Mouse (Mus musculus): ENCODE results near the gene Gabrr2. TPM values are rescaled to one million over a fixed set of nuclear protein-coding genes. Genes with fewer than 3 reads are reported as not detected.

The Gabrr2 gene
- under 1 TPM in 1 of 2 experiments, not detected in 1; 0.38 TPM for total RNA-seq (2023)

DNA sequence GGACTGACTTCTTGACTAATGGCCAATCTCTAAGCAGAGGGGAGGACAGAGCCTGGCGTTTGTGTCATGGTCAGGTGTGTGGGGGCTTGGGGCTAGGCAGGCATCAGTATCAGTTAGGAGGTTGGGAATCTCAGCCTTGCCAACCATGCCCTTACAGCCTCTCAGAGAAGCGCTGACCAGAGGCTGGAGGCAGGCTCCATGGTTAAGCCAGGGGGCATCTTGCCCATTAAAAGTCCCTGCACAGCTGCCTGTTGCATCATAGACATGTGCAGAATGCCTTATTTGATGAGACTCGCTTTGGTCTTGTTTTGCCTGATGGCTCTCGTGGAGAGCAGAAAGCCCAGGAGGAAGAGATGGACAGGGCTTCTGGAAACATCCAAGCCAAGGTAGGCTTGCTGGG lies at the start of gene Gabrr2:
Gene Gabrr2, plus strand, starts transcription at position 19 of the 400 bp plus-strand sequence.

DNA sequence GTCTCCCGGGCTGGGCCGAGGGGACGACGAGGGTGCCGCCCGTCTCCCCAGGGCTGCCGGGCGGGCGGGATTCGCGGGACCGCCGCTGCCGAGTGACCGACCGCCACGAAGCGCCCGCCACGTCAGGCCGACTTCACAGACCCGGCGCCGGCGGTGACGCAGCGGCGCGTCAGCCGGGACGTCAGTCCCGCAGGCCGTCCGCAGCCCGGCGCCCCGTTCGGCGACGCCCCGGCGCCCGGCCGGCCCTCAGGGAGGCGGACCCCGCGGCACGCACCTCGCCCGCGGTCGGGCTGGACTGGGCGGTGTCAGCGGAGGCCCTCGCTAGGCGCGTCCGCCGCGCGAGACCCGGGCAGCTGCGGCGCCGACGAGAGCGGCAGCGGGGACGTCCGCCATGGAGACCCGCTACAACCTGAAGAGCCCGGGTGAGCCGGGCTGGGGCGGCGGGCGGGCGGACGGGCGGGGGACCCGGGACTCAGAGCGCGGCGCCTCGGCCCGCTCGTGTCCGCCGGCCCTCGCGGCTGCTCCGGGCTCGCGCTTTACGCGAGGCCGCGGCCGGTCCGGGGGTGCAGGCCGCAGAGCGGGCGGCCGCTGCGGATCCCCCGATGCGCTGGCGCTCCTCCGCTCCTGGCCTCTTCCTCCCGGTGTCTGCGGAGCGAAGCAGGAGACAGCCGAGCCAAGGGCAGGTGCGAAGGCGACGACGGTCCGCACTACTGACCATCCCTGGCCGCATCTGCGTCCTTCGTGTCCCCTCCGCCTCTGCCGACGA lies 31.4 kb upstream of the Gabrr2 start, which contains the start of gene Ube2j1:
Gene Ube2j1, plus strand, starts transcription at position 222 of the 766 bp plus-strand sequence.

GRCm38 (mm10) chr4:33132221-33132620 lies 69.4 kb downstream of the Gabrr2 start, which contains the start of gene Gabrr1:
Gene Gabrr1 (plus strand): TSS chr4:33132521.

Other genes starting within 250 kb of the Gabrr2 start
- gene Ankrd6, start 112.2 kb upstream of the Gabrr2 start, total RNA-seq (2023) = under 1 TPM; 0.24 to 0.29 TPM
- gene Rragd, start 80.0 kb upstream of the Gabrr2 start, total RNA-seq (2023) = under 1 TPM; 0.51 to 0.73 TPM
- gene Ube2j1, start 31.6 kb upstream of the Gabrr2 start, total RNA-seq (2023) = 10 to 100 TPM; 64.2 to 67.1 TPM
- gene Gabrr1, start 69.5 kb downstream of the Gabrr2 start, total RNA-seq (2023) = not detected
- gene Pm20d2, start 126.7 kb downstream of the Gabrr2 start, total RNA-seq (2023) = under 1 TPM in 1 of 2 experiments, not detected in 1; 0.33 TPM
- not detected for gene Srsf12, start 146.0 kb downstream of the Gabrr2 start, total RNA-seq (2023)
- gene Pnrc1, start 227.2 kb downstream of the Gabrr2 start, total RNA-seq (2023) = 100 to 1,000 TPM; 346 to 355 TPM
- 10 to 100 TPM; 20.4 to 23.3 TPM for gene Rngtt, start 247.3 kb downstream of the Gabrr2 start, total RNA-seq (2023)